Mouse (Mus musculus) hindbrain, embryonic 16.5 days (tissue): ENCODE measurements around the gene 4930407I10Rik. TPM values are rescaled to one million over a fixed set of nuclear protein-coding genes. Genes with fewer than 3 reads are reported as not detected.

Experiments
- ATAC-seq: fragments of 200-750 bp; cut with Nextera tagmentation; 2 replicates; pipeline ENCODE4 v1.8.0; 2017; ENCODE audit warnings: moderate TSS enrichment, moderate library complexity
- H3K27ac ChIP-seq: fragments of 300-500 bp; sonication (generic); 2 replicates; pipeline ENCODE4 v1.5.1; 2014; ENCODE audit warnings: low read depth, mild to moderate bottlenecking, control low read depth, low read length, moderate library complexity
- H3K27me3 ChIP-seq: fragments of 300-500 bp; sonication (generic); replicated peaks from 2 replicates; pipeline ENCODE4 v1.6.1; 2014; ENCODE audit warnings: low read length; ENCODE audit not compliant: control insufficient read depth, insufficient read depth
- H3K36me3 ChIP-seq: fragments of 300-500 bp; sonication (generic); 2 replicates; pipeline ENCODE4 v1.6.1; 2014; ENCODE audit warnings: mild to moderate bottlenecking, low read length, moderate library complexity, mixed read lengths; ENCODE audit not compliant: control insufficient read depth, insufficient read depth
- H3K4me1 ChIP-seq: fragments of 300-500 bp; sonication (generic); 2 replicates; pipeline ENCODE4 v1.6.1; 2014; ENCODE audit warnings: low read depth, low read length; ENCODE audit not compliant: control insufficient read depth, insufficient read depth
- H3K4me2 ChIP-seq: fragments of 300-500 bp; sonication (generic); 2 replicates; pipeline ENCODE4 v1.6.1; 2014; ENCODE audit warnings: mild to moderate bottlenecking, low read length, control low read depth, moderate library complexity
- H3K4me3 ChIP-seq: fragments of 300-500 bp; sonication (generic); 2 replicates; pipeline ENCODE4 v1.5.1; 2014; ENCODE audit warnings: mild to moderate bottlenecking, low read length, control low read depth, moderate library complexity
- H3K9ac ChIP-seq: fragments of 300-500 bp; sonication (generic); 2 replicates; pipeline ENCODE4 v1.6.1; 2014; ENCODE audit warnings: low read depth, mild to moderate bottlenecking, control low read depth, low read length, moderate library complexity
- H3K9me3 ChIP-seq: fragments of 300-500 bp; sonication (generic); 2 replicates; pipeline ENCODE4 v1.6.1; 2014; ENCODE audit warnings: mild to moderate bottlenecking, low read length, moderate library complexity; ENCODE audit not compliant: control insufficient read depth
- WGBS: fragments of 180-500 bp; shearing (Covaris S2); extraction: QIAGEN DNeasy Blood & Tissue Kit; methylation state at CpG from one replicate; pipeline ENCODE4 v1.1.7; 2014; 5-methylcytosine and 5-hydroxymethylcytosine counted together
- polyA plus RNA-seq: library from polyadenylated mRNA; unstranded; fragments of >200 nt; fragmentation: Nextera tagmentation; extraction: Ambion mirVana; gene quantifications from 2 replicates; pipeline ENCODE4 v1.2.1, GENCODE M21; 2015

Gene 4930407I10Rik
- polyA plus RNA-seq, 1 experiment from 2014 or later, result not detected

GRCm38 (mm10) chr15:82046246-82046891 lies 12.6 kb upstream of the 4930407I10Rik start:
- Histone ChIP-seq H3K4me2 (peak overlapping the region; percentile 97), H3K4me1 (peaks cover 13% of the 10 kb centered on the region), H3K27ac (no peak overlapping the region), H3K9ac (peak overlapping the region; percentile 88), H3K9me3 (no peaks in the 10 kb centered on the region), H3K4me3 (peak overlapping the region; percentile 100), H3K36me3 (peaks cover 8% of the 10 kb centered on the region), H3K27me3 (no peaks in the 10 kb centered on the region)
- 6% methylated on average over 26 of the region's 26 CpGs for WGBS
- ATAC-seq, result peak; percentile 31; the same call in 1 of the 2 replicates

GRCm38 (mm10) chr15:82047080-82047883 lies 11.7 kb upstream of the 4930407I10Rik start, which contains the start of gene Snu13:
Gene Snu13 (minus strand): TSS chr15:82047598.
- ATAC-seq, result peak; percentile 94
- Histone ChIP-seq H3K4me2 (peak within 1 kb of the TSS; percentile 97), H3K36me3 (peaks cover 8% of the 10 kb centered on the region), H3K4me3 (peak within 1 kb of the TSS; percentile 100), H3K9ac (peak within 1 kb of the TSS; percentile 88), H3K27me3 (no peaks in the 10 kb centered on the region), H3K27ac (peak within 1 kb of the TSS; percentile 88), H3K9me3 (no peaks in the 10 kb centered on the region), H3K4me1 (peaks cover 13% of the 10 kb centered on the region)
- WGBS, result under 1% methylated on average over 68 of the region's 74 CpGs

- no peak overlapping the region for H3K4me2 ChIP-seq
- no peaks in the 10 kb centered on the region for H3K9me3 ChIP-seq
- no peaks in the 10 kb centered on the region for H3K36me3 ChIP-seq
- no peak overlapping the region for H3K9ac ChIP-seq
- ATAC-seq, result no peak
- no peaks in the 10 kb centered on the region for H3K27me3 ChIP-seq
- no peak overlapping the region for H3K4me3 ChIP-seq
- 74% methylated on average over 5 of the region's 5 CpGs for WGBS
- no peak overlapping the region for H3K27ac ChIP-seq
- no peaks in the 10 kb centered on the region for H3K4me1 ChIP-seq
Measured at GRCm38 (mm10) chr15:82052544-82052943, 6.4 kb upstream of the 4930407I10Rik start.

- ATAC-seq, result no peak
- Histone ChIP-seq H3K4me1 (no peaks in the 10 kb centered on the region), H3K36me3 (no peaks in the 10 kb centered on the region), H3K9me3 (no peaks in the 10 kb centered on the region), H3K4me3 (no peak overlapping the region), H3K4me2 (no peak overlapping the region), H3K27ac (no peak overlapping the region), H3K27me3 (peaks cover 7% of the 10 kb centered on the region), H3K9ac (no peak overlapping the region)
- 65% methylated on average over 14 of the region's 14 CpGs for WGBS
Measured at GRCm38 (mm10) chr15:82063909-82064308, 5.0 kb downstream of the 4930407I10Rik start.

GRCm38 (mm10) chr15:82065511-82065910 lies 6.6 kb downstream of the 4930407I10Rik start:
- Histone ChIP-seq H3K9me3 (no peaks in the 10 kb centered on the region), H3K27me3 (peaks cover 21% of the 10 kb centered on the region), H3K4me2 (no peak overlapping the region), H3K4me1 (no peaks in the 10 kb centered on the region), H3K4me3 (no peak overlapping the region), H3K27ac (no peak overlapping the region), H3K9ac (no peak overlapping the region), H3K36me3 (no peaks in the 10 kb centered on the region)
- WGBS, result 21% methylated on average over 7 of the region's 7 CpGs
- 0 out of 2 replicates have a peak, but pooled peaks have one; percentile 56 for ATAC-seq

GRCm38 (mm10) chr15:82069898-82070297 lies 10.9 kb downstream of the 4930407I10Rik start, which contains the start of gene Mei1:
Gene Mei1 (plus strand): TSS chr15:82069996.
- no peak within 1 kb of the TSS for H3K27ac ChIP-seq
- no peaks in the 10 kb centered on the region for H3K36me3 ChIP-seq
- no peaks in the 10 kb centered on the region for H3K9me3 ChIP-seq
- 20% methylated on average over 40 of the region's 40 CpGs for WGBS
- H3K9ac ChIP-seq, result no peak within 1 kb of the TSS
- peaks cover 26% of the 10 kb centered on the region for H3K27me3 ChIP-seq
- peak within 1 kb of the TSS; percentile 29 for H3K4me3 ChIP-seq
- no peak for ATAC-seq
- no peaks in the 10 kb centered on the region for H3K4me1 ChIP-seq
- peak within 1 kb of the TSS; percentile 54 for H3K4me2 ChIP-seq

- no peaks in the 10 kb centered on the region for H3K36me3 ChIP-seq
- ATAC-seq, result no peak
- no peaks in the 10 kb centered on the region for H3K9me3 ChIP-seq
- H3K27ac ChIP-seq, result no peak overlapping the region
- WGBS, result 93% methylated on average over 26 of the region's 26 CpGs
- no peak overlapping the region for H3K4me3 ChIP-seq
- H3K4me1 ChIP-seq, result no peaks in the 10 kb centered on the region
- H3K27me3 ChIP-seq, result peaks cover 26% of the 10 kb centered on the region
- no peak overlapping the region for H3K4me2 ChIP-seq
- H3K9ac ChIP-seq, result no peak overlapping the region
Measured at GRCm38 (mm10) chr15:82071816-82072469, 13.0 kb downstream of the 4930407I10Rik start.

- ATAC-seq, result no peak
- Histone ChIP-seq H3K27ac (no peak overlapping the region), H3K27me3 (peaks cover 24% of the 10 kb centered on the region), H3K4me1 (no peaks in the 10 kb centered on the region), H3K4me2 (no peak overlapping the region), H3K9ac (no peak overlapping the region), H3K36me3 (no peaks in the 10 kb centered on the region), H3K4me3 (no peak overlapping the region), H3K9me3 (no peaks in the 10 kb centered on the region)
- WGBS, result 87% methylated on average over 7 of the region's 7 CpGs
Measured at GRCm38 (mm10) chr15:82073490-82073889, 14.5 kb downstream of the 4930407I10Rik start.

GRCm38 (mm10) chr15:82079883-82080282 lies 20.9 kb downstream of the 4930407I10Rik start:
- no peaks in the 10 kb centered on the region for H3K4me1 ChIP-seq
- 67% methylated on average over 10 of the region's 10 CpGs for WGBS

More at GRCm38 (mm10) chr15:82079883-82080282, 20.9 kb downstream of the 4930407I10Rik start:
- ATAC-seq, result no peak
- no peaks in the 10 kb centered on the region for H3K36me3 ChIP-seq
- no peaks in the 10 kb centered on the region for H3K27me3 ChIP-seq
- H3K4me3 ChIP-seq, result no peak overlapping the region
- H3K27ac ChIP-seq, result no peak overlapping the region
- H3K4me2 ChIP-seq, result no peak overlapping the region
- no peaks in the 10 kb centered on the region for H3K9me3 ChIP-seq
- no peak overlapping the region for H3K9ac ChIP-seq
